ENCODE assay signal across 8 mouse cellular contexts in the genomic region with DNA sequence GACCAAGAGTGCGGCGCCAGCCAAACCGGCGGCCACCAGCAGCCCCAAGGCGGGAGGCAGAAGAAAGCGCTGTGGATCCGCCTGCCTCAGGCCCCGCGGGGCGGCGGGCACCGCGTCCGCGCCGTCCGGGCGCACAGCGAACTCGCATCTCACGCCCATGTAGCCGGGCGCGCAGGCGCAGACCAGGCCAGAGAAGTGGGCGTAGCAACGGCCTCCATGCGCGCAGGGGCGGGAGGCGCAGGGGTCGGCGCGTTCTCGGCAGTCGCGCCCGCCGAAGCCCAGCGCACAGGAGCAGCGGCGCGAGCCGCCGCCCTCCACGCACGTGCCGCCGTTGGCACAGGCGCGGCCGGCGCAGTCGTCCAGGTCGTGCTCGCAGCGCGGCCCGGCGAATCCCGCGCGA. TPM values are rescaled to one million over a fixed set of nuclear protein-coding genes. Genes with fewer than 3 reads are reported as not detected.
DNase-seq lines count a peak whose midpoint lies in the region; ATAC-seq and TF ChIP-seq lines count a peak whose summit lies in the region.

No protein-coding gene starts in this region.

- H3K9me3 ChIP-seq in heart, postnatal 0 days (replicated peaks; ENCODE audit: control insufficient read depth, low read length), result no peaks in the 10 kb centered on the region
- no peaks in the 10 kb centered on the region for H3K9me3 ChIP-seq in liver, postnatal 0 days (ENCODE audit: low read length)

- no peak overlapping the region for H3K9ac ChIP-seq in heart, postnatal 0 days (replicated peaks; ENCODE audit: low read depth, low read length)
- no peak overlapping the region for H3K9ac ChIP-seq in liver, postnatal 0 days (replicated peaks)

- H3K27ac ChIP-seq in heart, postnatal 0 days (ENCODE audit: low read depth), result no peak overlapping the region
- H3K27ac ChIP-seq in liver, postnatal 0 days (ENCODE audit: low read depth), result no peak overlapping the region

- no peak for TF ChIP-seq EP300 in heart, postnatal 0 days (IDR thresholded peaks at IDR 0.05; ENCODE audit: low read depth)
- TF ChIP-seq EP300 in liver, postnatal 0 days (IDR thresholded peaks at IDR 0.05; ENCODE audit: low read depth), result no peak

- H3K4me1 ChIP-seq in heart, postnatal 0 days (ENCODE audit: control insufficient read depth, insufficient read depth), result no peaks in the 10 kb centered on the region
- peaks cover 11% of the 10 kb centered on the region for H3K4me1 ChIP-seq in liver, postnatal 0 days (ENCODE audit: insufficient read depth)

- H3K4me3 ChIP-seq in heart, postnatal 0 days (ENCODE audit: low read depth, low read length), result peak overlapping the region; percentile 44
- peak overlapping the region; percentile 43 for H3K4me3 ChIP-seq in liver, postnatal 0 days (ENCODE audit: low read depth, low read length)

- ATAC-seq in heart, postnatal 0 days (ENCODE audit: insufficient read depth, low read depth), result peak; percentile 49; the same call in 1 of the 2 replicates
- ATAC-seq in liver, postnatal 0 days, result peak; percentile 33
- ATAC-seq in megakaryocyte-erythroid progenitor cell, adult 5-6 weeks (replicated peaks; ENCODE audit: low FRiP score, low TSS enrichment, poor library complexity, severe bottlenecking), result no peak

- no peak for TF ChIP-seq CTCF in heart, postnatal 0 days (IDR thresholded peaks at IDR 0.05; ENCODE audit: low read depth)
- no peak for TF ChIP-seq CTCF in liver, postnatal 0 days (IDR thresholded peaks at IDR 0.05; ENCODE audit: low read depth)

- peak overlapping the region; percentile 64 for H3K4me2 ChIP-seq in heart, postnatal 0 days (ENCODE audit: low read depth, low read length)
- H3K4me2 ChIP-seq in liver, postnatal 0 days (ENCODE audit: low read depth, low read length), result peak overlapping the region; percentile 70

- peaks cover 78% of the 10 kb centered on the region for H3K27me3 ChIP-seq in heart, postnatal 0 days (ENCODE audit: control insufficient read depth, insufficient read depth, low read length)
- peaks cover 84% of the 10 kb centered on the region for H3K27me3 ChIP-seq in liver, postnatal 0 days (ENCODE audit: insufficient read depth, low read length)

- DNase-seq in urinary bladder, adult 18-20 months (ENCODE audit: low spot score in 2 of 2), result peak; percentile 29 to 37
- no peak for DNase-seq in urinary bladder, postnatal 10 days (ENCODE audit: low spot score)
- peak; percentile 69 for DNase-seq in embryo, embryonic 9.5 days (ENCODE audit: extremely low spot score)
- DNase-seq in heart, postnatal 0 days (ENCODE audit: low spot score), result no peak
- peak; percentile 59 to 75 for DNase-seq in kidney, postnatal 25 days
- DNase-seq in liver, postnatal 0 days, result peak; percentile 59
- peak; percentile 57 for DNase-seq in ovary, postnatal 14 days (ENCODE audit: low spot score)

- WGBS in heart, postnatal 0 days, result 5% methylated on average over 38 of the region's 63 CpGs
- WGBS in liver, postnatal 0 days (ENCODE audit: insufficient replicate concordance), result 4% methylated on average over 45 of the region's 63 CpGs

- H3K36me3 ChIP-seq in heart, postnatal 0 days (replicated peaks; ENCODE audit: control insufficient read depth, insufficient read depth, low read length), result no peaks in the 10 kb centered on the region
- no peaks in the 10 kb centered on the region for H3K36me3 ChIP-seq in liver, postnatal 0 days (replicated peaks; ENCODE audit: insufficient read depth, low read length)

RNA-seq across cellular contexts. Expression of a gene that starts 3.5 kb away (rescaled TPM):
- total RNA-seq in heart, postnatal 0 days (2014; rRNA removed; ENCODE audit: low replicate concordance), result not detected in 2 replicates
- not detected in 2 replicates for polyA plus RNA-seq in heart, postnatal 0 days (2015; fragmentation: Nextera tagmentation; extraction: Ambion mirVana)
- 0.12 TPM in 1 of 2 replicates, not detected in the other for polyA plus RNA-seq in liver, postnatal 0 days (2015; fragmentation: Nextera tagmentation; extraction: Ambion mirVana)
- not detected in 2 replicates for total RNA-seq in megakaryocyte-erythroid progenitor cell, adult 5-6 weeks (2014; fragmentation: Nextera tagmentation)
- total RNA-seq in megakaryocyte-erythroid progenitor cell, adult 5-6 weeks (2017), result not detected in 2 replicates

RNA-seq across cellular contexts. Expression of a gene that starts 7.6 kb away (rescaled TPM):
- total RNA-seq in heart, postnatal 0 days (2014; rRNA removed; ENCODE audit: low replicate concordance), result not detected in 2 replicates
- polyA plus RNA-seq in heart, postnatal 0 days (2015; fragmentation: Nextera tagmentation; extraction: Ambion mirVana), result not detected in 2 replicates
- polyA plus RNA-seq in liver, postnatal 0 days (2015; fragmentation: Nextera tagmentation; extraction: Ambion mirVana), result 0.12 TPM in 1 of 2 replicates, not detected in the other
- total RNA-seq in megakaryocyte-erythroid progenitor cell, adult 5-6 weeks (2014; fragmentation: Nextera tagmentation), result 0.45 TPM in 1 of 2 replicates, not detected in the other
- not detected in 2 replicates for total RNA-seq in megakaryocyte-erythroid progenitor cell, adult 5-6 weeks (2017)

RNA-seq across cellular contexts. Expression of a gene that starts 16.9 kb away (rescaled TPM):
- total RNA-seq in heart, postnatal 0 days (2014; rRNA removed; ENCODE audit: low replicate concordance), result 4.4 and 13.0 TPM in 2 replicates
- 9.1 and 9.7 TPM in 2 replicates for polyA plus RNA-seq in heart, postnatal 0 days (2015; fragmentation: Nextera tagmentation; extraction: Ambion mirVana)
- polyA plus RNA-seq in liver, postnatal 0 days (2015; fragmentation: Nextera tagmentation; extraction: Ambion mirVana), result 3.4 and 3.9 TPM in 2 replicates
- 2.1 and 2.9 TPM in 2 replicates for total RNA-seq in megakaryocyte-erythroid progenitor cell, adult 5-6 weeks (2014; fragmentation: Nextera tagmentation)
- 0.38 and 1.4 TPM in 2 replicates for total RNA-seq in megakaryocyte-erythroid progenitor cell, adult 5-6 weeks (2017)

RNA-seq across cellular contexts. Expression of a gene that starts 17.4 kb away (rescaled TPM):
- 60.6 and 69.9 TPM in 2 replicates for total RNA-seq in heart, postnatal 0 days (2014; rRNA removed; ENCODE audit: low replicate concordance)
- 90.1 and 90.6 TPM in 2 replicates for polyA plus RNA-seq in heart, postnatal 0 days (2015; fragmentation: Nextera tagmentation; extraction: Ambion mirVana)
- 52.0 and 53.9 TPM in 2 replicates for polyA plus RNA-seq in liver, postnatal 0 days (2015; fragmentation: Nextera tagmentation; extraction: Ambion mirVana)
- total RNA-seq in megakaryocyte-erythroid progenitor cell, adult 5-6 weeks (2014; fragmentation: Nextera tagmentation), result 77.5 and 91.2 TPM in 2 replicates
- total RNA-seq in megakaryocyte-erythroid progenitor cell, adult 5-6 weeks (2017), result 31.5 and 66.9 TPM in 2 replicates

RNA-seq across cellular contexts. Expression of a gene that starts 26.8 kb away (rescaled TPM):
- 6.5 and 18.2 TPM in 2 replicates for total RNA-seq in heart, postnatal 0 days (2014; rRNA removed; ENCODE audit: low replicate concordance)
- 1.4 and 1.6 TPM in 2 replicates for polyA plus RNA-seq in heart, postnatal 0 days (2015; fragmentation: Nextera tagmentation; extraction: Ambion mirVana)
- polyA plus RNA-seq in liver, postnatal 0 days (2015; fragmentation: Nextera tagmentation; extraction: Ambion mirVana), result 1.3 and 1.4 TPM in 2 replicates
- total RNA-seq in megakaryocyte-erythroid progenitor cell, adult 5-6 weeks (2014; fragmentation: Nextera tagmentation), result 2.2 and 4.2 TPM in 2 replicates
- total RNA-seq in megakaryocyte-erythroid progenitor cell, adult 5-6 weeks (2017), result 2.0 and 2.9 TPM in 2 replicates

Comparison
In these comparisons a context has a peak if more than half of its experiments do, and no peak if none do; other contexts are left out.
1. DNase-seq: peak in urinary bladder, adult 18-20 months (2 of 2), embryo, embryonic 9.5 days (single experiment), kidney, postnatal 25 days (2 of 2), liver, postnatal 0 days (single experiment) and ovary, postnatal 14 days (single experiment); none in urinary bladder, postnatal 10 days (single experiment) and heart, postnatal 0 days (single experiment).